Mouse (Mus musculus): Measurements from ENCODE around the gene Gorab. TPM values are rescaled to one million over a fixed set of nuclear protein-coding genes. Genes with fewer than 3 reads are reported as not detected.

The Gorab gene
- polyA plus RNA-seq, 1 experiment from 2014 or later = 29.1 TPM

GRCm38 (mm10) chr1:163380591-163380990 is 22.9 kb downstream of the Gorab start:
- H3K27ac ChIP-seq (replicated peaks) = no peak overlapping the region
- H3K36me3 ChIP-seq (replicated peaks) = peaks cover 15% of the 10 kb centered on the region
- H3K4me1 ChIP-seq = peaks cover 50% of the 10 kb centered on the region
- 61% methylated on average over 1 of the region's 1 CpGs for WGBS
- no peaks in the 10 kb centered on the region for H3K9me3 ChIP-seq
- no peaks in the 10 kb centered on the region for H3K27me3 ChIP-seq (replicated peaks; ENCODE audit: low read depth, poor library complexity, severe bottlenecking)
- DNase-seq (ENCODE audit: low spot score) = no peak
- no peak overlapping the region for H3K4me3 ChIP-seq

- no peaks in the 10 kb centered on the region for H3K27me3 ChIP-seq (replicated peaks; ENCODE audit: low read depth, poor library complexity, severe bottlenecking)
- H3K4me3 ChIP-seq = no peak overlapping the region
- WGBS = 40% methylated on average over 4 of the region's 4 CpGs
- peaks cover 10% of the 10 kb centered on the region for H3K36me3 ChIP-seq (replicated peaks)
- peaks cover 55% of the 10 kb centered on the region for H3K4me1 ChIP-seq
- no peaks in the 10 kb centered on the region for H3K9me3 ChIP-seq
- no peak for DNase-seq (ENCODE audit: low spot score)
- H3K27ac ChIP-seq (replicated peaks) = peak overlapping the region; percentile 30; the same call in 1 of the 2 replicates
These were observed 23.4 kb downstream of the Gorab start for GRCm38 (mm10) chr1:163380072-163380471.

- Histone ChIP-seq H3K27me3 (replicated peaks; ENCODE audit: low read depth, poor library complexity, severe bottlenecking) (no peaks in the 10 kb centered on the region), H3K36me3 (replicated peaks) (peaks cover 3% of the 10 kb centered on the region), H3K9me3 (no peaks in the 10 kb centered on the region), H3K4me1 (peaks cover 55% of the 10 kb centered on the region), H3K27ac (replicated peaks) (peak overlapping the region; percentile 51; the same call in 1 of the 2 replicates), H3K4me3 (no peak overlapping the region)
- 18% methylated on average over 6 of the region's 6 CpGs for WGBS
- DNase-seq (ENCODE audit: low spot score) = no peak
These were observed 25.5 kb downstream of the Gorab start for GRCm38 (mm10) chr1:163377924-163378323.

- H3K36me3 ChIP-seq (replicated peaks) = peaks cover 2% of the 10 kb centered on the region
These were observed 26.5 kb downstream of the Gorab start for GRCm38 (mm10) chr1:163376818-163377581.

GRCm38 (mm10) chr1:163374455-163374854 is 29.0 kb downstream of the Gorab start:
- H3K9me3 ChIP-seq = no peaks in the 10 kb centered on the region
- H3K4me1 ChIP-seq = peaks cover 49% of the 10 kb centered on the region
- H3K27me3 ChIP-seq (replicated peaks; ENCODE audit: low read depth, poor library complexity, severe bottlenecking) = no peaks in the 10 kb centered on the region
- H3K4me3 ChIP-seq = no peak overlapping the region
- H3K36me3 ChIP-seq (replicated peaks) = no peaks in the 10 kb centered on the region
- peak overlapping the region; percentile 73 for H3K27ac ChIP-seq (replicated peaks)
- peak; percentile 48 for DNase-seq (ENCODE audit: low spot score)
- 37% methylated on average over 5 of the region's 5 CpGs for WGBS

More at GRCm38 (mm10) chr1:163376818-163377581, 26.5 kb downstream of the Gorab start:
- Histone ChIP-seq H3K4me3 (no peak overlapping the region), H3K9me3 (no peaks in the 10 kb centered on the region), H3K4me1 (peaks cover 55% of the 10 kb centered on the region), H3K27me3 (replicated peaks; ENCODE audit: low read depth, poor library complexity, severe bottlenecking) (no peaks in the 10 kb centered on the region), H3K27ac (replicated peaks) (peak overlapping the region; percentile 24)
- DNase-seq (ENCODE audit: low spot score) = no peak
- WGBS = 75% methylated on average over 6 of the region's 6 CpGs

GRCm38 (mm10) chr1:163362202-163362601 is 41.3 kb downstream of the Gorab start:
- H3K27ac ChIP-seq (replicated peaks) = peak overlapping the region; percentile 73
- 42% methylated on average over 8 of the region's 8 CpGs for WGBS

GRCm38 (mm10) chr1:163361376-163361775 is 42.1 kb downstream of the Gorab start:
- H3K4me1 ChIP-seq = peaks cover 61% of the 10 kb centered on the region
- DNase-seq (ENCODE audit: low spot score) = no peak
- no peak overlapping the region for H3K4me3 ChIP-seq
- H3K27me3 ChIP-seq (replicated peaks; ENCODE audit: low read depth, poor library complexity, severe bottlenecking) = no peaks in the 10 kb centered on the region
- 67% methylated on average over 5 of the region's 5 CpGs for WGBS
- H3K9me3 ChIP-seq = no peaks in the 10 kb centered on the region
- H3K36me3 ChIP-seq (replicated peaks) = no peaks in the 10 kb centered on the region
- 0 out of 2 replicates have a peak overlapping the region, but pooled peaks have one; percentile 41 for H3K27ac ChIP-seq (replicated peaks)

More at GRCm38 (mm10) chr1:163362202-163362601, 41.3 kb downstream of the Gorab start:
- Histone ChIP-seq H3K9me3 (no peaks in the 10 kb centered on the region), H3K27me3 (replicated peaks; ENCODE audit: low read depth, poor library complexity, severe bottlenecking) (no peaks in the 10 kb centered on the region), H3K4me3 (no peak overlapping the region), H3K4me1 (peaks cover 55% of the 10 kb centered on the region), H3K36me3 (replicated peaks) (no peaks in the 10 kb centered on the region)
- DNase-seq (ENCODE audit: low spot score) = no peak

- H3K36me3 ChIP-seq (replicated peaks) = no peaks in the 10 kb centered on the region
- no peak overlapping the region for H3K4me3 ChIP-seq
- DNase-seq (ENCODE audit: low spot score) = no peak
- H3K4me1 ChIP-seq = peaks cover 66% of the 10 kb centered on the region
- no peaks in the 10 kb centered on the region for H3K9me3 ChIP-seq
- 55% methylated on average over 6 of the region's 6 CpGs for WGBS
- no peaks in the 10 kb centered on the region for H3K27me3 ChIP-seq (replicated peaks; ENCODE audit: low read depth, poor library complexity, severe bottlenecking)
- 0 out of 2 replicates have a peak overlapping the region, but pooled peaks have one; percentile 41 for H3K27ac ChIP-seq (replicated peaks)
These were observed 42.7 kb downstream of the Gorab start for GRCm38 (mm10) chr1:163360796-163361195.

GRCm38 (mm10) chr1:163359521-163359920 is 43.9 kb downstream of the Gorab start:
- Histone ChIP-seq H3K4me3 (peak overlapping the region; percentile 47; the same call in 1 of the 2 replicates), H3K27me3 (replicated peaks; ENCODE audit: low read depth, poor library complexity, severe bottlenecking) (no peaks in the 10 kb centered on the region)
- 86% methylated on average over 3 of the region's 3 CpGs for WGBS

GRCm38 (mm10) chr1:163358165-163358564 is 45.3 kb downstream of the Gorab start:
- peak; percentile 78 for DNase-seq (ENCODE audit: low spot score)
- Histone ChIP-seq H3K9me3 (no peaks in the 10 kb centered on the region), H3K27ac (replicated peaks) (peak overlapping the region; percentile 81), H3K4me3 (peak overlapping the region; percentile 47), H3K36me3 (replicated peaks) (no peaks in the 10 kb centered on the region), H3K27me3 (replicated peaks; ENCODE audit: low read depth, poor library complexity, severe bottlenecking) (no peaks in the 10 kb centered on the region), H3K4me1 (peaks cover 69% of the 10 kb centered on the region)
- WGBS = 34% methylated on average over 7 of the region's 7 CpGs

More at GRCm38 (mm10) chr1:163359521-163359920, 43.9 kb downstream of the Gorab start:
- no peak for DNase-seq (ENCODE audit: low spot score)
- H3K27ac ChIP-seq (replicated peaks) = peak overlapping the region; percentile 81
- H3K9me3 ChIP-seq = no peaks in the 10 kb centered on the region
- H3K36me3 ChIP-seq (replicated peaks) = no peaks in the 10 kb centered on the region
- peaks cover 79% of the 10 kb centered on the region for H3K4me1 ChIP-seq

- no peak for DNase-seq (ENCODE audit: low spot score)
- WGBS = 39% methylated on average over 6 of the region's 6 CpGs
- Histone ChIP-seq H3K27me3 (replicated peaks; ENCODE audit: low read depth, poor library complexity, severe bottlenecking) (no peaks in the 10 kb centered on the region), H3K9me3 (no peaks in the 10 kb centered on the region), H3K27ac (replicated peaks) (peak overlapping the region; percentile 81), H3K4me1 (peaks cover 65% of the 10 kb centered on the region), H3K36me3 (replicated peaks) (no peaks in the 10 kb centered on the region), H3K4me3 (0 out of 2 replicates have a peak overlapping the region, but pooled peaks have one; percentile 47)
These were observed 45.7 kb downstream of the Gorab start for GRCm38 (mm10) chr1:163357733-163358132.

- Histone ChIP-seq H3K27ac (replicated peaks) (0 out of 2 replicates have a peak overlapping the region, but pooled peaks have one; percentile 48), H3K27me3 (replicated peaks; ENCODE audit: low read depth, poor library complexity, severe bottlenecking) (no peaks in the 10 kb centered on the region), H3K36me3 (replicated peaks) (no peaks in the 10 kb centered on the region), H3K4me1 (peaks cover 50% of the 10 kb centered on the region), H3K4me3 (no peak overlapping the region), H3K9me3 (no peaks in the 10 kb centered on the region)
- DNase-seq (ENCODE audit: low spot score) = peak; percentile 59
- 37% methylated on average over 4 of the region's 4 CpGs for WGBS
These were observed 47.3 kb downstream of the Gorab start for GRCm38 (mm10) chr1:163356167-163356566.

Data from embryonic facial prominence, embryonic 10.5 days (tissue).